Mouse (Mus musculus) kidney, postnatal 0 days (tissue): ENCODE data around the gene Trim34a. TPM values are rescaled to one million over a fixed set of nuclear protein-coding genes. Genes with fewer than 3 reads are reported as not detected.

Experiments used
- ATAC-seq: fragments of 200-750 bp; cut with Nextera tagmentation; replicated peaks from 2 replicates; pipeline ENCODE4 v1.8.0; 2017; ENCODE audit warnings: low read depth, moderate number of reproducible peaks, moderate TSS enrichment, moderate library complexity; ENCODE audit not compliant: low FRiP score
- DNase-seq: peaks from one replicate; pipeline ENCODE4 v3.0.0-alpha.2; 2016; ENCODE audit warnings: low spot score
- H3K27ac ChIP-seq: fragments of 300-500 bp; sonication (generic); 2 replicates; pipeline ENCODE4 v1.5.1; 2014; ENCODE audit warnings: mild to moderate bottlenecking
- H3K27me3 ChIP-seq: fragments of 300-500 bp; sonication (generic); 2 replicates; pipeline ENCODE4 v1.6.1; 2014; ENCODE audit warnings: low read length, mixed read lengths; ENCODE audit not compliant: insufficient read depth
- H3K36me3 ChIP-seq: fragments of 300-500 bp; sonication (generic); 2 replicates; pipeline ENCODE4 v1.6.1; 2014; ENCODE audit warnings: low read length, mixed read lengths; ENCODE audit not compliant: insufficient read depth
- H3K4me1 ChIP-seq: fragments of 300-500 bp; sonication (generic); replicated peaks from 2 replicates; pipeline ENCODE4 v1.6.1; 2014; ENCODE audit warnings: antibody characterized with exemption, low read length, mixed read lengths; ENCODE audit not compliant: insufficient read depth
- H3K4me2 ChIP-seq: fragments of 300-500 bp; sonication (generic); 2 replicates; pipeline ENCODE4 v1.6.1; 2014; ENCODE audit warnings: mild to moderate bottlenecking, low read length, moderate library complexity, mixed read lengths
- H3K4me3 ChIP-seq: fragments of 300-500 bp; sonication (generic); replicated peaks from 2 replicates; pipeline ENCODE4 v1.5.1; 2014; ENCODE audit warnings: low read depth, low read length
- H3K9ac ChIP-seq: fragments of 300-500 bp; sonication (generic); 2 replicates; pipeline ENCODE4 v1.6.1; 2014; ENCODE audit warnings: low read depth, low read length
- H3K9me3 ChIP-seq: fragments of 300-500 bp; sonication (generic); replicated peaks from 2 replicates; pipeline ENCODE4 v1.6.1; 2016; ENCODE audit warnings: low read length, inconsistent platforms, mixed read lengths
- CTCF ChIP-seq: IDR thresholded peaks from 2 replicates; pipeline ENCODE4 v1.5.1; 2016; ENCODE audit warnings: antibody characterized with exemption, low read depth, mild to moderate bottlenecking, moderate library complexity
- WGBS: fragments of 180-500 bp; shearing (Covaris S2); extraction: QIAGEN DNeasy Blood & Tissue Kit; methylation state at CpG from one replicate; pipeline ENCODE4 v1.1.7; 2014; 5-methylcytosine and 5-hydroxymethylcytosine counted together
- polyA plus RNA-seq: library from polyadenylated mRNA; unstranded; fragments of >200 nt; fragmentation: Nextera tagmentation; extraction: Ambion mirVana; gene quantifications from 2 replicates; pipeline ENCODE4 v1.2.1, GENCODE M21; 2015

The Trim34a gene
- 3.1 and 4.1 TPM in 2 replicates for polyA plus RNA-seq

DNA sequence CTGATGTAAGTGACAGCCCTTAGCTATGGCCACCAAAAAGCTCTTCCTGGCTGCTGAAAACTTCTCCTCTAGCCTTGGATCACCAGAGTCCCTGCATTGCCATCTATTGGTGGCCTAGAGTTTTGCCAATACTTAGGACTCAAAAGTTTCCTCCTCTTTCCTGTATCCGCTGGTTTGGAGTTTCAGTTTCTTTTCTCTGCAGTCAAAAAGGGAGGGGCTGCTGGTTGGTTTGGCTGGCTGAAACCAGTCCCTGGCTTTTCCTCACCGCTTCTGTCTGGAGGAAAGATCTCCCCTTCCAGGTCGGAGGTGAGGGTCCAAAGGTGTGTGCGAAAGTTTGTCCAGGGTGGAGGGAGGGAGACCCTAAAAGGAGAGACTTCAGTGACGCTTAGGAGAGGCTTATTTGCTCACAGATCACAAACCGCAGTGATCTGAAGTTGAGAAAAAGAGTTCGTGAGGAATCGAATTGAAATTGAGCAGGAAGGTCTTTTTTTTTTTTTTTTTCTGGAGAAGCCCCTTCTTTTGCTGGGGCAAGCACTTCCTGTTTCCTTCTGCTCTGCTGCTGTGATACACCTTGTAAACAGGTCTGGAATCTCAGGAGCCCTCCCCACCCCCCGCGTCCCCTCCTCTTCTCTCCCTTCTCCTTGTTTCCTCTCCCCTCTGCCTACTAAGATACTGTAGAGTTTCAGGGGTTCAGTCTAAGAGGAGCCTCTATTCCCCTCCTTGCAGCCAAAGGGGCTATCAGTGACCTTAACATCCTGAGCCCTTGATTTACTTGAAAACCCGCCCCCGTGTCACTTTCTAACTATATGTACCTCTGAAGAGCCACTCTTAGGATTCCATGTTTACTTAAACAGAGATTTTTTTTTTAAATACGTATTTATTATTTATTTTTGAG is at the start of gene Trim34a:
Gene Trim34a (plus strand): TSS at position 171 of the 895 bp plus-strand sequence.
- Histone ChIP-seq H3K9me3 (no peaks in the 10 kb centered on the region), H3K27me3 (no peaks in the 10 kb centered on the region), H3K4me2 (peak within 1 kb of the TSS; percentile 64), H3K4me1 (no peaks in the 10 kb centered on the region), H3K9ac (peak within 1 kb of the TSS; percentile 59), H3K4me3 (peak within 1 kb of the TSS; percentile 58), H3K27ac (peak within 1 kb of the TSS; percentile 77), H3K36me3 (no peaks in the 10 kb centered on the region)
- peak; percentile 85 for TF ChIP-seq CTCF
- DNase-seq (peak; percentile 95), ATAC-seq (peak; percentile 89)
- WGBS: 5% methylated on average over 13 of the region's 13 CpGs

DNA sequence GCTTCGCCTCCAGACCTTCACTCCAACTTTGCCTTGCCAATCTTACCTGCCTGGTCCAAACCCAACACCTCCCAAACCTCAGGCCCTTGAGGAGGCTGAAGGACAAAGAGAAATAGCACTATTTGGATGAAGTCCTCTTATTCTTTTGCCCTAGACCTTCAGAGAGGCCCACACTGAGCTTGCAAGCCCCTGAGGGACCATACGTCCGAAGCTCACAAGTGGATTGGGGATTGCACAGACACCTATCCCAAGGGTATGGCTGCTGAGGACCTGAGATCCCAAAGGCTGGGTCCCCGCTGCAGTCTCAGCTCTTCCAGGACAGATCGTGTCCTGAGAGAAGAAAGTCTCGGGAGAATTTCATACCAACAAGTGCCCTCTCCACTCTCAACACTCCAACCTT is 48.4 kb upstream of the Trim34a start, which contains the start of gene Olfr649:
Gene Olfr649 (minus strand): TSS at position 101 of the 400 bp plus-strand sequence.
- Histone ChIP-seq H3K4me1 (no peaks in the 10 kb centered on the region), H3K36me3 (no peaks in the 10 kb centered on the region), H3K9me3 (no peaks in the 10 kb centered on the region), H3K27ac (no peak within 1 kb of the TSS), H3K4me3 (no peak within 1 kb of the TSS), H3K9ac (no peak within 1 kb of the TSS), H3K4me2 (no peak within 1 kb of the TSS), H3K27me3 (no peaks in the 10 kb centered on the region)
- WGBS: 87% methylated on average over 6 of the region's 6 CpGs
- DNase-seq: no peak
- no peak for ATAC-seq
- TF ChIP-seq CTCF: no peak

DNA sequence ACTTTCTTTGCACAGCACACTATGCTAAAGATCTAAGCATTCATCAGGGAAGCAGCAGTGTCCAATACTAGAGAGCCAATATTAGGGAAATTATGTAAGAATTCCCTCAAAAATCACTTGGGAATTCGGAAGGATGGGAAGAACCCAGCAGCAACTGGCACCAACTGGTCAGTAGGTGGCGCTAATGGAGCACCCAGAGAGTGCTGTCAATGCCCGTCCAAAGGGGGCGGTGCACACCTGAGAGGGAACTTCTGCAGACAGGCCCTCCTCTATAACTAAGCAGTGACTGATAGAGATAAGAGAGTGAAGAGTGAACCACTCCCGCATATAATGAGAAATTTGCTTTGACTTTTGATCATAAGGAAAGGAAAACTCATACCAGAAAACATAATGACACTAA is 44.4 kb upstream of the Trim34a start:
- peak; percentile 96 for TF ChIP-seq CTCF
- no peak overlapping the region for H3K27ac ChIP-seq
- no peaks in the 10 kb centered on the region for H3K9me3 ChIP-seq
- H3K36me3 ChIP-seq: no peaks in the 10 kb centered on the region
- no peak overlapping the region for H3K9ac ChIP-seq
- WGBS: 2% methylated on average over 5 of the region's 5 CpGs
- no peak overlapping the region for H3K4me3 ChIP-seq
- no peak overlapping the region for H3K4me2 ChIP-seq
- DNase-seq: peak; percentile 75
- no peaks in the 10 kb centered on the region for H3K27me3 ChIP-seq
- peak; percentile 76 for ATAC-seq
- no peaks in the 10 kb centered on the region for H3K4me1 ChIP-seq

DNA sequence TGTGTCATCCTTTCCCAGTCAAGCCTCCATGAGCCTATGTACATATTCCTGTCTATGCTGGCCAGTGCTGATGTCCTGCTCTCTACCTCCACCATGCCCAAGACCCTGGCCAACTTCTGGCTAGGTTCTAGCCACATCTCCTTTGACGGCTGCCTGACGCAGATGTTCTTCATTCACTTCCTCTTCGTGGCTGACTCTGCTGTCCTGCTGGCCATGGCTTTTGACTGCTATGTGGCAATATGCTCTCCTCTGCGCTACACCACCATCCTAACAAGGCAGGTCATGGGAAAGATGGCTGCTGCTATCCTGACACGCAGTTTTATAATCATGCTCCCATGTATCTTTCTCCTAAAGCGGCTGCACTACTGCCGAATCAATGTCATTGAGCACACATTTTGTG is 38.1 kb upstream of the Trim34a start:
- Histone ChIP-seq H3K36me3 (no peaks in the 10 kb centered on the region), H3K27me3 (no peaks in the 10 kb centered on the region), H3K9me3 (no peaks in the 10 kb centered on the region), H3K9ac (no peak overlapping the region), H3K4me1 (no peaks in the 10 kb centered on the region), H3K4me2 (no peak overlapping the region), H3K4me3 (no peak overlapping the region), H3K27ac (no peak overlapping the region)
- TF ChIP-seq CTCF: no peak
- WGBS: 93% methylated on average over 7 of the region's 7 CpGs
- ATAC-seq: no peak
- DNase-seq: no peak

DNA sequence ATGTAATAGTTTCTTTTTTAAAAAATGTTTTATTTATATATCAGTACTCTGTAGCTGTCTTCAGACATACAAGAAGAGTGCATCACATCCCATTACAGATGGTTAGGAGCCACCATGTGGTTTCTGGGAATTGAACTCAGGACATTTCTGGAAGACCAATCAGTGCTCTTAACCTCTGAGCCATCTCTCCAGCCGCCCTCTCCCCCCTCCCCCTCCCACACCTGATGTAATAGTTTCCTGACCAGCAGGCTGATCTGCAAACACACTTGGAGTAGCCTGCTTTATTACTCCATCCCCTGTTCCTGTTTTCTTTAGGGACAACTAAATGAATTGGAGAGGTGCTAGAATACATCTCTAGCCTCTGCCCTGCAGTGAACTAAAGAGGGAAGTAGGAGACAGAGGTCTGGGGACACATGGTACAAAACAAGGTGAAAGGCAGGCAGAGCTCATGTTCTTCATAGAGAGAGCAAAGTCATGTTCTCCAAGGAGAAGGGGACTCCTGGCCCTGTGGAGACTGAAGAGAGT is 28.2 kb upstream of the Trim34a start:
- Histone ChIP-seq H3K27ac (no peak overlapping the region), H3K4me2 (no peak overlapping the region), H3K9ac (no peak overlapping the region), H3K9me3 (no peaks in the 10 kb centered on the region), H3K36me3 (no peaks in the 10 kb centered on the region), H3K27me3 (no peaks in the 10 kb centered on the region), H3K4me1 (no peaks in the 10 kb centered on the region), H3K4me3 (no peak overlapping the region)
- DNase-seq (no peak), ATAC-seq (no peak)
- WGBS: 30% methylated on average over 1 of the region's 1 CpGs
- no peak for TF ChIP-seq CTCF

DNA sequence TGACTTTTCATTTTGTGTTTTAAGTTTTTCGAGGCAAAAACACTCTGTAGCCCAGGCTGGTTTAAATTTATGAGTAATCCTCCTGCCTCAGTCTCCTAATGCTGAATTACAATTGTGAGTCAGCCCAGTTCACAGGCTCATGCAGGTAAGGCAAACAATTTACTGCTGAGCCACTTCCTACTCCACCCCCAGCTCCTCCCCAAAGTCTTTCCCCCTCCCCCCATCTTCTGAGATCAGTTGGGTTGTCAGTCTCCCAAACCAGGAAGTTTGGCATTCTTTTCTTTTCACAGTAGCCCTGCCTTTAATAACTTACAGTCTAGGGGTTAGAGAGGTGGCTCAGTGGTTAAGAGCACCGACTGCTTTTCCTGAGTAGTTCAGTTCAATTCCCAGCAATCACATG is 26.4 kb upstream of the Trim34a start:
- H3K4me1 ChIP-seq: no peaks in the 10 kb centered on the region
- DNase-seq (no peak), ATAC-seq (no peak)
- no peak for TF ChIP-seq CTCF
- H3K4me2 ChIP-seq: no peak overlapping the region
- no peak overlapping the region for H3K4me3 ChIP-seq
- no peaks in the 10 kb centered on the region for H3K27me3 ChIP-seq
- WGBS: 65% methylated on average over 2 of the region's 2 CpGs
- H3K9me3 ChIP-seq: no peaks in the 10 kb centered on the region
- no peaks in the 10 kb centered on the region for H3K36me3 ChIP-seq
- no peak overlapping the region for H3K9ac ChIP-seq
- no peak overlapping the region for H3K27ac ChIP-seq
